Mouse (Mus musculus) CH12F3 (cell line): ENCODE measurements around the gene Rhox3a2.
"Not testable (repeated sequence)": the region's sequence is repeated elsewhere in the genome, so short reads cannot be mapped to it uniquely, and the experiment has no call there.

ENCODE experiments used
- in situ Hi-C: fragments of 300-500 bp; cut with MboI; formaldehyde crosslinking; loops from 2 replicates; pipeline ENCODE4 v1.14.3; 2020; ENCODE audit warnings: low sequenced_read_pairs

Gene Rhox3a2

DNA sequence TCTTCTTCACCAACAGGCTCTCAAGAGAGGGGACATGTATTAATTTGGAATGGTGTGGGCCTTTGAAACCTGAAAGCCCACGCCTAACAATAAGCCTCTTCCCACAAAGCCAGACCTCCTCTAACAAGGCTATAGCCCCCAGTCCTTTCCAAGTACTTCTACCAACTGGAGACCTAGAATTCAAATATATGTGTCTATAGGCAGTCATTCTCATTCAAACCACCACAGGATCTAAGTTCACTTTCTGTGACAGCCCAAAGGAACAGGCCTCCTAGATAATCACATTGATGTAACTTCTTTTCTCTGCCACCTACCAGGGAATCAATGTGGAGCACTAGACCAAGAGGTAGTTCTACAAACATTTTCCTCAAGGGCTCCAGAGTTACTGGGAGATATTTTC, at the start of gene Rhox3a2:
Gene Rhox3a2, plus strand, starts transcription at position 301 of the 400 bp plus-strand sequence.
- in situ Hi-C loops: not testable (repeated sequence)

DNA sequence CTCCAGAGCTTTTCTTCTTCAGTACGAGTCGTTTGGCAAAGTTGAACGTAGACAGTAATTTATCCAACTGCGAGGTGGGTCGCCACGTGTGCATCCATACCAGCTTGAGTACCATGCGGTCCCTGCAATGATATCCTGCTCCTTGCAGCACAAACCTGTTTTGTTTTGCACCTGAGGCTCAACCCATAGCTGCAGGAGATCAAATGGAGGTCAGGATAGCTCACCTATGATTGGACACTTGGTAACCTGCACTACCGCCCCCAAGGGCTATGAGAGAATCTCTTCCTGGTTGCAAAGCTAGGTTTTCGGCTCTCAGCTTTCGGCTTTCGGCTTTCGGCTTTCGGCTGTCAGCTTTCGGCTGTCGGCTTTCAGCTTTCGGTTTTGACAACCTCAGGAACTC, 10.7 kb downstream of the Rhox3a2 start, which contains the start of gene Rhox4a2:
Gene Rhox4a2, plus strand, starts transcription at position 301 of the 400 bp plus-strand sequence.
- in situ Hi-C loops: not testable (repeated sequence)

DNA sequence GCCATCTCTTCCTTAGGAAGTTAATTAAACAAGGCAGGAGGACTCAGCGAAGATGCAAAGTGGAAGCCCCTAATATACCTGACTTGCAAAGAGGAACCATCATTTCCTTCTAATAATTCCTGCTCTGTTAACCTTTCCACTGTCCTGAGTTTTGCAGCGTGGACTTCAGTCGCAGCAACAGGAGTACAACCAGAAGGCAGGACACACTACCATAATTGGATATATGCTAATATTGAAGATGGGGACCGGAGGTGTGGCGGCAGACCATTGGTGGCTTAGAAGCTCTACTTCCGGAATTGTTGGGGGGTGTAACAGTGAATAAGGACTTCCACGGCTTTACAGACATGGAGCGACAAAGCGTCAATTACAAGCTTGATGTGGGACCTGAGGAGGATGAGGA, 31.9 kb downstream of the Rhox3a2 start, which contains the start of gene Rhox2b:
Gene Rhox2b, plus strand, starts transcription at position 301 of the 400 bp plus-strand sequence.
- in situ Hi-C loops: not testable (repeated sequence)

DNA sequence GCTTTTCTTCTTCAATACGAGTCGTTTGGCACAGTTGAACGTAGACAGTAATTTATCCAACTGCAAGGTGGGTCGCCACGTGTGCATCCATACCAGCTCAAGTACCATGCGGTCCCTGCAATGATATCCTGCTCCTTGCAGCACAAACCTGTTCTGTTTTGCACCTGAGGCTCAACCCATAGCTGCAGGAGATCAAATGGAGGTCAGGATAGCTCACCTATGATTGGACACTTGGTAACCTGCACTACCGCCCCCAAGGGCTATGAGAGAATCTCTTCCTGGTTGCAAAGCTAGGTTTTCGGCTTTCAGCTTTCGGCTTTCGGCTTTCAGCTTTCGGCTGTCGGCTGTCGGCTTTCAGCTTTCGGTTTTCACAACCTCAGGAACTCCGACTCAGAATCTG, 52.4 kb downstream of the Rhox3a2 start, which contains the start of gene Rhox4b:
Gene Rhox4b, plus strand, starts transcription at position 301 of the 400 bp plus-strand sequence.
- in situ Hi-C loops: not testable (repeated sequence)
